Mouse (Mus musculus): ENCODE measurements at regions not wholly inside any gene's neighbourhood (a gene's known extent, or its start where the extent isn't known, plus 50 kb on each side); places are given as distances from the start of the nearest gene placed in this dataset.

GRCm38 (mm10) chr17:51407046-51407445 lies 227.9 kb upstream of the Tbc1d5 start:
- no peaks in the 10 kb centered on the region for H3K27me3 ChIP-seq (ENCODE audit: control insufficient read depth, insufficient read depth, low read length)
- no peaks in the 10 kb centered on the region for H3K9me3 ChIP-seq (replicated peaks; ENCODE audit: control insufficient read depth, low read length)
- ATAC-seq (replicated peaks; ENCODE audit: insufficient number of reproducible peaks, low FRiP score, low TSS enrichment), result no peak
- H3K4me2 ChIP-seq, result no peak overlapping the region
- 80% methylated on average over 4 of the region's 4 CpGs for WGBS (ENCODE audit: insufficient replicate concordance)
- H3K4me3 ChIP-seq (ENCODE audit: low read depth, low read length), result no peak overlapping the region
- no peaks in the 10 kb centered on the region for H3K4me1 ChIP-seq (ENCODE audit: control insufficient read depth, insufficient read depth, low read length)
- H3K36me3 ChIP-seq (ENCODE audit: control insufficient read depth, insufficient read depth, low read length), result no peaks in the 10 kb centered on the region
- no peak overlapping the region for H3K9ac ChIP-seq (ENCODE audit: low read depth, low read length)
- H3K27ac ChIP-seq (ENCODE audit: low read depth, low read length), result no peak overlapping the region

- Histone ChIP-seq H3K9ac (ENCODE audit: low read depth, low read length) (no peak overlapping the region), H3K27me3 (ENCODE audit: control insufficient read depth, insufficient read depth, low read length) (no peaks in the 10 kb centered on the region), H3K36me3 (ENCODE audit: control insufficient read depth, insufficient read depth, low read length) (no peaks in the 10 kb centered on the region), H3K9me3 (replicated peaks; ENCODE audit: control insufficient read depth, low read length) (no peaks in the 10 kb centered on the region), H3K4me2 (no peak overlapping the region), H3K4me1 (ENCODE audit: control insufficient read depth, insufficient read depth, low read length) (no peaks in the 10 kb centered on the region), H3K4me3 (ENCODE audit: low read depth, low read length) (no peak overlapping the region), H3K27ac (ENCODE audit: low read depth, low read length) (no peak overlapping the region)
- WGBS (ENCODE audit: insufficient replicate concordance), result 79% methylated on average over 3 of the region's 3 CpGs
- ATAC-seq (replicated peaks; ENCODE audit: insufficient number of reproducible peaks, low FRiP score, low TSS enrichment), result no peak
These were observed 225.9 kb upstream of the Tbc1d5 start for GRCm38 (mm10) chr17:51405059-51405458.

DNA sequence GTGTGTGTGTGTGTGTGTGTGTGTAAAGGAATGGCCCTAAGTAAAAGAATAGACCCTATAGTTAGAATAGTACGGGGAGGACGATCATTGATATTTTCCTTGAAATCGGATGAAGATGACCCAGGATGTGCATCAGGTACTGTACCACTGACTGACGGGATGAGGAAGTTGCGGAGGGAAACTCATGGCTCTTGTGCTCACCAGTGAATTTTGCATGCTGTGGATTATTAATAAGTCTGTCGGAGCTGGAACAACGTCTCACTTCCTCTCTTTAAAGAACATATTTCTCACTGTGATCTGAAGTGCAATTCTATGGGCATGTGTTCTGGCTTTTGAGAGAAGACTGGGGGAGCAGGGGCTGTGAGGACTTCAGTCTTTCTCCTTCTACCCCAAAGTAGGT lies 218.8 kb upstream of the Tbc1d5 start:
- 84% methylated on average over 7 of the region's 7 CpGs for WGBS (ENCODE audit: insufficient replicate concordance)

GRCm38 (mm10) chr17:51393771-51394221 lies 214.6 kb upstream of the Tbc1d5 start:
- no peak for ATAC-seq (replicated peaks; ENCODE audit: insufficient number of reproducible peaks, low FRiP score, low TSS enrichment)
- WGBS (ENCODE audit: insufficient replicate concordance), result 80% methylated on average over 11 of the region's 11 CpGs

More for the DNA sequence above, 218.8 kb upstream of the Tbc1d5 start:
- H3K4me2 ChIP-seq, result no peak overlapping the region
- H3K4me1 ChIP-seq (ENCODE audit: control insufficient read depth, insufficient read depth, low read length), result no peaks in the 10 kb centered on the region
- no peaks in the 10 kb centered on the region for H3K36me3 ChIP-seq (ENCODE audit: control insufficient read depth, insufficient read depth, low read length)
- ATAC-seq (replicated peaks; ENCODE audit: insufficient number of reproducible peaks, low FRiP score, low TSS enrichment), result no peak
- H3K27me3 ChIP-seq (ENCODE audit: control insufficient read depth, insufficient read depth, low read length), result no peaks in the 10 kb centered on the region
- H3K27ac ChIP-seq (ENCODE audit: low read depth, low read length), result no peak overlapping the region
- H3K9ac ChIP-seq (ENCODE audit: low read depth, low read length), result no peak overlapping the region
- no peak overlapping the region for H3K4me3 ChIP-seq (ENCODE audit: low read depth, low read length)
- no peaks in the 10 kb centered on the region for H3K9me3 ChIP-seq (replicated peaks; ENCODE audit: control insufficient read depth, low read length)

DNA sequence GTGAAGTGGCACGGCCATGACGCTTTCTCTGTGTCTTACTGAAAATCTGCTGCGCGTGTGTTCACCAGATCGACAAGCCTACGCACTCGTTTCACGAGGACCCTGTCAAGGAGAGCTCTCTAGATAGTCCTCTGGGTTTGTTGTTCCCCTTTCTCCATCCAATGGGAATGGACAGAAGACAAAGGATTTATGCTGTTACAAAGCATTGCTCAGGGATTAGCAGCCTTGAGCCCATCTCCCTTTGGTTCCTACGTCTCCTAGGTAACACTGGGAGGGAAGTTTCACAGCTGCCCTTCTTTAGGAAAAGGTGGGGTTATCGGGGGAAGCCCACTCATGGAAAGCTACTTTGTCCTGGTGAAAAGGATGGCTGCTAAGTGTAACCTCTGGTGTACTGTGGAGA lies 212.7 kb upstream of the Tbc1d5 start:
- ATAC-seq (replicated peaks; ENCODE audit: insufficient number of reproducible peaks, low FRiP score, low TSS enrichment), result no peak
- WGBS (ENCODE audit: insufficient replicate concordance), result 91% methylated on average over 10 of the region's 10 CpGs
- H3K4me2 ChIP-seq, result no peak overlapping the region

More at GRCm38 (mm10) chr17:51393771-51394221, 214.6 kb upstream of the Tbc1d5 start:
- H3K4me2 ChIP-seq, result no peak overlapping the region
- H3K9ac ChIP-seq (ENCODE audit: low read depth, low read length), result no peak overlapping the region
- H3K4me1 ChIP-seq (ENCODE audit: control insufficient read depth, insufficient read depth, low read length), result no peaks in the 10 kb centered on the region
- no peaks in the 10 kb centered on the region for H3K9me3 ChIP-seq (replicated peaks; ENCODE audit: control insufficient read depth, low read length)
- no peaks in the 10 kb centered on the region for H3K36me3 ChIP-seq (ENCODE audit: control insufficient read depth, insufficient read depth, low read length)
- H3K4me3 ChIP-seq (ENCODE audit: low read depth, low read length), result no peak overlapping the region
- H3K27ac ChIP-seq (ENCODE audit: low read depth, low read length), result no peak overlapping the region
- no peaks in the 10 kb centered on the region for H3K27me3 ChIP-seq (ENCODE audit: control insufficient read depth, insufficient read depth, low read length)

DNA sequence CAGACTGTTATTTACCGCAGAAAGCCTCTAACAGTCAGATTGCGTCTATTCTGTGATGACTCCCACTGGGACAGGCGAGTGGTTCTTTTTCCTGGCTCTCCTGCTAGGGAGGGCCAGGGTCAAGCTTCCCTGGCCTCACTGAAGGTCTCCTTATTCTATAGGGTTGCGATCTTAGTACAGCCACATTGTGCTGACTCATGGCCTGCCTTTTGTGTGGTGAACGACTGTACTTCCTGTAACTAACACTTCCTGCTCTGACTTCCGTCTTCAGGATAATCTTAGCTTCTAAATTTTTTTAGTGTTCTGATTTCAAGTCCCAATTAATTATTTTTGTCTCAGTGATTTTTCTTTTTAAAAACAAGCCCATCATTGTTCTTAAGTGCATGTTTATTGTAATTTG lies 203.4 kb upstream of the Tbc1d5 start:
- H3K4me2 ChIP-seq, result no peak overlapping the region
- H3K4me1 ChIP-seq (ENCODE audit: control insufficient read depth, insufficient read depth, low read length), result no peaks in the 10 kb centered on the region
- no peak for ATAC-seq (replicated peaks; ENCODE audit: insufficient number of reproducible peaks, low FRiP score, low TSS enrichment)
- WGBS (ENCODE audit: insufficient replicate concordance), result 72% methylated on average over 6 of the region's 6 CpGs
- no peaks in the 10 kb centered on the region for H3K36me3 ChIP-seq (ENCODE audit: control insufficient read depth, insufficient read depth, low read length)
- no peak overlapping the region for H3K9ac ChIP-seq (ENCODE audit: low read depth, low read length)
- H3K27ac ChIP-seq (ENCODE audit: low read depth, low read length), result no peak overlapping the region
- H3K27me3 ChIP-seq (ENCODE audit: control insufficient read depth, insufficient read depth, low read length), result no peaks in the 10 kb centered on the region
- H3K9me3 ChIP-seq (replicated peaks; ENCODE audit: control insufficient read depth, low read length), result no peaks in the 10 kb centered on the region
- no peak overlapping the region for H3K4me3 ChIP-seq (ENCODE audit: low read depth, low read length)

More for the DNA sequence above, 212.7 kb upstream of the Tbc1d5 start:
- no peaks in the 10 kb centered on the region for H3K36me3 ChIP-seq (ENCODE audit: control insufficient read depth, insufficient read depth, low read length)
- H3K9ac ChIP-seq (ENCODE audit: low read depth, low read length), result no peak overlapping the region
- no peaks in the 10 kb centered on the region for H3K4me1 ChIP-seq (ENCODE audit: control insufficient read depth, insufficient read depth, low read length)
- no peak overlapping the region for H3K4me3 ChIP-seq (ENCODE audit: low read depth, low read length)
- no peaks in the 10 kb centered on the region for H3K9me3 ChIP-seq (replicated peaks; ENCODE audit: control insufficient read depth, low read length)
- H3K27me3 ChIP-seq (ENCODE audit: control insufficient read depth, insufficient read depth, low read length), result no peaks in the 10 kb centered on the region
- H3K27ac ChIP-seq (ENCODE audit: low read depth, low read length), result no peak overlapping the region

- Histone ChIP-seq H3K9me3 (replicated peaks; ENCODE audit: control insufficient read depth, low read length) (no peaks in the 10 kb centered on the region), H3K4me1 (ENCODE audit: control insufficient read depth, insufficient read depth, low read length) (no peaks in the 10 kb centered on the region), H3K4me3 (ENCODE audit: low read depth, low read length) (no peak overlapping the region), H3K36me3 (ENCODE audit: control insufficient read depth, insufficient read depth, low read length) (no peaks in the 10 kb centered on the region), H3K27me3 (ENCODE audit: control insufficient read depth, insufficient read depth, low read length) (no peaks in the 10 kb centered on the region), H3K4me2 (no peak overlapping the region), H3K9ac (ENCODE audit: low read depth, low read length) (no peak overlapping the region), H3K27ac (ENCODE audit: low read depth, low read length) (no peak overlapping the region)
- 63% methylated on average over 7 of the region's 7 CpGs for WGBS (ENCODE audit: insufficient replicate concordance)
- no peak for ATAC-seq (replicated peaks; ENCODE audit: insufficient number of reproducible peaks, low FRiP score, low TSS enrichment)
These were observed 192.9 kb upstream of the Tbc1d5 start for GRCm38 (mm10) chr17:51371937-51372479.

DNA sequence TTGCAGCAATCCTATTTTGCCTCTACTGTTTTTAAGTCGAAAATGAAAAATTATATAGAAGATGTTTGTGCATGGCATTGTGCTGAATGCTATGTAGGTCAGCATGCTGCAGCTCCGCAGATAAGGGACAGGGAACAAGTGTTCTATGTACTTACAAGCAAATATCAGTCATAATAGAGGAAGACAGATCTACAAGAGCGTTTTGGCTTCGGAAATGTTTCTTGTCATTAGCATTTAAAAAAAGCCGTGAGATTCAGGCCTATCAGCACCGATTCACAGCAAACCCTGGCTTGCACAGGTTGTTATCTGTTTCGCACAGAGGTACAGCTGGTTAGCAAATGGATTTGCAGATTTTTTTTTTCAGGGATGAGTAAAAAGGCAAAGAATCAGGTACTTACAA lies 191.8 kb upstream of the Tbc1d5 start:
- no peak overlapping the region for H3K9ac ChIP-seq (ENCODE audit: low read depth, low read length)
- no peaks in the 10 kb centered on the region for H3K9me3 ChIP-seq (replicated peaks; ENCODE audit: control insufficient read depth, low read length)
- H3K27me3 ChIP-seq (ENCODE audit: control insufficient read depth, insufficient read depth, low read length), result no peaks in the 10 kb centered on the region
- no peak for ATAC-seq (replicated peaks; ENCODE audit: insufficient number of reproducible peaks, low FRiP score, low TSS enrichment)
- H3K4me2 ChIP-seq, result no peak overlapping the region
- no peak overlapping the region for H3K27ac ChIP-seq (ENCODE audit: low read depth, low read length)
- H3K4me1 ChIP-seq (ENCODE audit: control insufficient read depth, insufficient read depth, low read length), result no peaks in the 10 kb centered on the region
- H3K36me3 ChIP-seq (ENCODE audit: control insufficient read depth, insufficient read depth, low read length), result no peaks in the 10 kb centered on the region
- 70% methylated on average over 7 of the region's 7 CpGs for whole genome bisulfite sequencing (ENCODE audit: insufficient replicate concordance)
- H3K4me3 ChIP-seq (ENCODE audit: low read depth, low read length), result no peak overlapping the region

GRCm38 (mm10) chr17:51370085-51370484 lies 190.9 kb upstream of the Tbc1d5 start:
- H3K9ac ChIP-seq (ENCODE audit: low read depth, low read length), result no peak overlapping the region
- ATAC-seq (replicated peaks; ENCODE audit: insufficient number of reproducible peaks, low FRiP score, low TSS enrichment), result no peak
- H3K4me1 ChIP-seq (ENCODE audit: control insufficient read depth, insufficient read depth, low read length), result no peaks in the 10 kb centered on the region
- H3K27ac ChIP-seq (ENCODE audit: low read depth, low read length), result no peak overlapping the region
- H3K9me3 ChIP-seq (replicated peaks; ENCODE audit: control insufficient read depth, low read length), result no peaks in the 10 kb centered on the region
- no peaks in the 10 kb centered on the region for H3K36me3 ChIP-seq (ENCODE audit: control insufficient read depth, insufficient read depth, low read length)
- WGBS (ENCODE audit: insufficient replicate concordance), result 71% methylated on average over 9 of the region's 9 CpGs
- no peak overlapping the region for H3K4me2 ChIP-seq
- no peak overlapping the region for H3K4me3 ChIP-seq (ENCODE audit: low read depth, low read length)
- no peaks in the 10 kb centered on the region for H3K27me3 ChIP-seq (ENCODE audit: control insufficient read depth, insufficient read depth, low read length)
